Mouse (Mus musculus): ENCODE data around the gene Sytl1.

GRCm38 (mm10) chr4:133210023-133210787 lies 52.7 kb downstream of the Sytl1 start:
- TF ChIP-seq GATA1 (IDR thresholded peaks at IDR 0.05; ENCODE audit: borderline replicate concordance, low read length) (no peak), FLI1 (IDR thresholded peaks at IDR 0.05; ENCODE audit: low read length) (no peak)
